Mouse (Mus musculus): ENCODE results near the gene Ifnar1. TPM values are rescaled to one million over a fixed set of nuclear protein-coding genes. Genes with fewer than 3 reads are reported as not detected.

The Ifnar1 gene
- polyA plus RNA-seq, 1 experiment from 2014 or later = 51.9 TPM

GRCm38 (mm10) chr16:91464594-91465504 is 20.2 kb upstream of the Ifnar1 start:
- H3K27ac ChIP-seq (ENCODE audit: low read depth) = peak overlapping the region; percentile 54
- no peaks in the 10 kb centered on the region; the same call in 1 of the 2 replicates for H3K9me3 ChIP-seq (ENCODE audit: control insufficient read depth, low read length)
- H3K9ac ChIP-seq (ENCODE audit: low read length) = peak overlapping the region; percentile 46
- peak overlapping the region; percentile 49 for H3K4me3 ChIP-seq (ENCODE audit: low read depth, low read length)
- no peaks in the 10 kb centered on the region for H3K36me3 ChIP-seq (ENCODE audit: control insufficient read depth, insufficient read depth, low read length)
- H3K4me1 ChIP-seq (replicated peaks; ENCODE audit: control insufficient read depth, insufficient read depth, low read length) = peaks cover 7% of the 10 kb centered on the region
- ATAC-seq (replicated peaks; ENCODE audit: low FRiP score, low TSS enrichment, low read depth) = peak; percentile 98
- WGBS = 2% methylated on average over 44 of the region's 44 CpGs
- no peaks in the 10 kb centered on the region for H3K27me3 ChIP-seq (replicated peaks; ENCODE audit: control insufficient read depth, insufficient read depth, low read length)
- peak overlapping the region; percentile 53 for H3K4me2 ChIP-seq (ENCODE audit: low read length)
- DNase-seq (ENCODE audit: low spot score) = peak; percentile 99

DNA sequence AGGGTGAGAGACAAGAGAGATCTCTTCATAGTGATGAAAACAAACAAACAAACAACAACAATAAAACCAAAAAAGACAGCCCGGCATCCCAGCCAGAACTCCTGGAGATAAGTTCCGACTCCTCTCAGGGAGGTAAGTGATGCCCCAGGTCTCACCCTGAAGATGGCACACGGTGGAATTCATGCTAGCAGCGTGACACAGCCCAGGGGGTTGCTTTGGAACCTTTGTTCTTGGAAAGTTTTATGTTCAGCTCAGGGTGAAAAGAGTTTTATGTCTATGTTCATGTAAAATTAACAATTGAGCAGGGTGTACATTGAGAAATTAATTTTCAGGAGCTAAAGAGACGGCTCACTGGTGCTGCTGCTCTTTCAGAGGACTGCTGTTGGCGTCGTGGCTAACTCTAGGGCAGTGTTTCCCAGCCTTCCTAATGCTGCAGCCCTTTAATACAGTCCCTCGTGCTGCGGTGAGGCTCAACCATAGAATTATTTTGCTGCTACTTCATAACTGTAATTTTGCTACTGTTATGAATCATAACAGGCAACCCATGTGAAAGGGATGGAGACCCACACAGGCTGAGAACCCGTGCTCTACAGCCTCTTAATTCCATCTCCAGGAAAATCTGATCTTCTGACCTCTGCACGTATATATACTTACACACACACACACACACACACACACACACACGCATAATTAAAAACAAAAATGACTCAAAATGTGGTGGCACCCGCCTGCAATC is 19.4 kb upstream of the Ifnar1 start:
- DNase-seq (ENCODE audit: low spot score) = no peak
- no peaks in the 10 kb centered on the region for H3K27me3 ChIP-seq (replicated peaks; ENCODE audit: control insufficient read depth, insufficient read depth, low read length)
- no peak overlapping the region for H3K27ac ChIP-seq (ENCODE audit: low read depth)
- ATAC-seq (replicated peaks; ENCODE audit: low FRiP score, low TSS enrichment, low read depth) = no peak
- H3K36me3 ChIP-seq (ENCODE audit: control insufficient read depth, insufficient read depth, low read length) = no peaks in the 10 kb centered on the region
- no peaks in the 10 kb centered on the region; the same call in 1 of the 2 replicates for H3K9me3 ChIP-seq (ENCODE audit: control insufficient read depth, low read length)
- 50% methylated on average over 13 of the region's 13 CpGs for WGBS
- H3K4me1 ChIP-seq (replicated peaks; ENCODE audit: control insufficient read depth, insufficient read depth, low read length) = peaks cover 7% of the 10 kb centered on the region
- peak overlapping the region; percentile 46 for H3K9ac ChIP-seq (ENCODE audit: low read length)
- peak overlapping the region; percentile 53 for H3K4me2 ChIP-seq (ENCODE audit: low read length)
- H3K4me3 ChIP-seq (ENCODE audit: low read depth, low read length) = peak overlapping the region; percentile 49

- Histone ChIP-seq H3K9ac (ENCODE audit: low read length) (no peak overlapping the region), H3K4me2 (ENCODE audit: low read length) (no peak overlapping the region), H3K4me1 (replicated peaks; ENCODE audit: control insufficient read depth, insufficient read depth, low read length) (peaks cover 7% of the 10 kb centered on the region), H3K36me3 (ENCODE audit: control insufficient read depth, insufficient read depth, low read length) (no peaks in the 10 kb centered on the region), H3K27ac (ENCODE audit: low read depth) (no peak overlapping the region), H3K4me3 (ENCODE audit: low read depth, low read length) (no peak overlapping the region), H3K27me3 (replicated peaks; ENCODE audit: control insufficient read depth, insufficient read depth, low read length) (no peaks in the 10 kb centered on the region), H3K9me3 (ENCODE audit: control insufficient read depth, low read length) (no peaks in the 10 kb centered on the region; the same call in 1 of the 2 replicates)
- DNase-seq (ENCODE audit: low spot score) = no peak
- WGBS = 55% methylated on average over 6 of the region's 6 CpGs
- ATAC-seq (replicated peaks; ENCODE audit: low FRiP score, low TSS enrichment, low read depth) = no peak
These were observed 18.5 kb upstream of the Ifnar1 start for GRCm38 (mm10) chr16:91466566-91466965.

DNA sequence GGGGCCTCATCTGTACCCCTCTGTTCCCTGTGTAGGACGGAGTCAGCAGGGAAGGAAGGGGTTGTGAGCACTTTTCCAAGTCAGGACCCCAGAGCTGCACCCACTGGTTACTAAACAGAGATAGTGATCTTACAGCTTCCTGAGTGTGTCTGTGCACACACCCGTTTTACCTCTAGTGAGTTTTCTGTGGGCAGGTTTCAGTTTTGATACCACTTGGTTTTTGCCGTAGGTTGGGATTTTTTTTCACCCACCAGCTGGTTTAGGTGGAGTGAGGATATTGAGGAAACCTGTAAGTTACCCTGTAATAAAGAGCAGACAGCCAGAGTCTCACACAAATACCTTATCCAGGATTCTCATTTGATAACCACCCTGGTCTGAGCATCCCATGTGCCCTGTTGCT is 14.6 kb upstream of the Ifnar1 start:
- no peak overlapping the region for H3K4me3 ChIP-seq (ENCODE audit: low read depth, low read length)
- ATAC-seq (replicated peaks; ENCODE audit: low FRiP score, low TSS enrichment, low read depth) (no peak), DNase-seq (ENCODE audit: low spot score) (no peak)
- H3K36me3 ChIP-seq (ENCODE audit: control insufficient read depth, insufficient read depth, low read length) = no peaks in the 10 kb centered on the region
- H3K9me3 ChIP-seq (ENCODE audit: control insufficient read depth, low read length) = no peaks in the 10 kb centered on the region; the same call in 1 of the 2 replicates
- 74% methylated on average over 3 of the region's 3 CpGs for WGBS
- H3K27ac ChIP-seq (ENCODE audit: low read depth) = no peak overlapping the region
- H3K9ac ChIP-seq (ENCODE audit: low read length) = no peak overlapping the region
- H3K27me3 ChIP-seq (replicated peaks; ENCODE audit: control insufficient read depth, insufficient read depth, low read length) = no peaks in the 10 kb centered on the region
- peaks cover 6% of the 10 kb centered on the region for H3K4me1 ChIP-seq (replicated peaks; ENCODE audit: control insufficient read depth, insufficient read depth, low read length)
- H3K4me2 ChIP-seq (ENCODE audit: low read length) = no peak overlapping the region

- H3K4me3 ChIP-seq (ENCODE audit: low read depth, low read length) = no peak overlapping the region
- H3K9ac ChIP-seq (ENCODE audit: low read length) = no peak overlapping the region
- no peak for ATAC-seq (replicated peaks; ENCODE audit: low FRiP score, low TSS enrichment, low read depth)
- WGBS = 76% methylated on average over 6 of the region's 6 CpGs
- H3K4me2 ChIP-seq (ENCODE audit: low read length) = no peak overlapping the region
- DNase-seq (ENCODE audit: low spot score) = no peak
- H3K27ac ChIP-seq (ENCODE audit: low read depth) = no peak overlapping the region
- H3K9me3 ChIP-seq (ENCODE audit: control insufficient read depth, low read length) = no peaks in the 10 kb centered on the region; the same call in 1 of the 2 replicates
- H3K27me3 ChIP-seq (replicated peaks; ENCODE audit: control insufficient read depth, insufficient read depth, low read length) = no peaks in the 10 kb centered on the region
- peaks cover under 1% of the 10 kb centered on the region; the same call in 1 of the 2 replicates for H3K4me1 ChIP-seq (replicated peaks; ENCODE audit: control insufficient read depth, insufficient read depth, low read length)
- H3K36me3 ChIP-seq (ENCODE audit: control insufficient read depth, insufficient read depth, low read length) = no peaks in the 10 kb centered on the region
These were observed 13.6 kb upstream of the Ifnar1 start for GRCm38 (mm10) chr16:91471481-91471880.

DNA sequence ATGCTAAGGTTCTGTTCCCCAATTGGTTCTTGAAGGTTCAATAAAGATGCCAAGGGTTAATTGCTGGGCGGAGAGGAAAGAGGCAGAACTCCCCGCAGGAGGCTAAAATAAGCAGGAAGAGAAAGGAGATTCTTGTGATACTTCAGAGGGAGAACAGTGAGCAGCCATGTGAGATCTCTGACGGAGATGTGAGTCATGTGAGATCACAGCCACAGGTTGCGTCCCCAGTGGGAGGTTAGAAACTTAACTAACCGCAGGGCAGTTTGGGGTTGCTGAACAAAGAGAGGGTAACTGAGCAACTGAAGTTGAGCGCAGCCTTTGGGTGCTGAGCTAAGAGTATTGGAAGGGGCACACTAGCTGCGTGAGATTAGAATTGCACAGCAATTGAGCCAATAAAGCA is 9.3 kb upstream of the Ifnar1 start:
- Histone ChIP-seq H3K36me3 (ENCODE audit: control insufficient read depth, insufficient read depth, low read length) (no peaks in the 10 kb centered on the region), H3K4me2 (ENCODE audit: low read length) (no peak overlapping the region), H3K27ac (ENCODE audit: low read depth) (no peak overlapping the region), H3K4me1 (replicated peaks; ENCODE audit: control insufficient read depth, insufficient read depth, low read length) (no peaks in the 10 kb centered on the region), H3K4me3 (ENCODE audit: low read depth, low read length) (no peak overlapping the region), H3K9ac (ENCODE audit: low read length) (no peak overlapping the region), H3K27me3 (replicated peaks; ENCODE audit: control insufficient read depth, insufficient read depth, low read length) (no peaks in the 10 kb centered on the region), H3K9me3 (ENCODE audit: control insufficient read depth, low read length) (no peaks in the 10 kb centered on the region)
- WGBS = 44% methylated on average over 7 of the region's 7 CpGs
- DNase-seq (ENCODE audit: low spot score) = no peak
- ATAC-seq (replicated peaks; ENCODE audit: low FRiP score, low TSS enrichment, low read depth) = no peak

DNA sequence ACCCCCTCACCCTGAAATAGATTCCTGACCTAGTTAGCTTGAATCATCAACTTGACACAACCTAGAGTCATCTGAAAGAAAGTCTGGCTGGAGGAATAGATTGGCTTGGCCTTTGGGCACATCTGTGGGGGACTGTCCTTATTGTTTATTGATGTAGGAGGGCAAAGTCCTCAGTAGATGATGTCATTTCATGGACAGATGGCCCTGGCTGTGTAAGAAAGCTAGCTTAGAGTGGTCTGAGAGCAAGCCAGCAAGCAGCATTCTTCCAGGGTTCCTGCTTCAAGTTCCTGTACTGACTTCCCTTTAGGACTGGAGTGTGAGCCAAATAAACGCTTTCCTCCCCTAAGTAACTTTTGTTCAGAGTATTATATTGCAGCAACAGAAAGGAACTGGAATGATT is 7.0 kb upstream of the Ifnar1 start:
- no peak for DNase-seq (ENCODE audit: low spot score)
- ATAC-seq (replicated peaks; ENCODE audit: low FRiP score, low TSS enrichment, low read depth) = peak; percentile 43; the same call in 1 of the 2 replicates
- Histone ChIP-seq H3K27me3 (replicated peaks; ENCODE audit: control insufficient read depth, insufficient read depth, low read length) (no peaks in the 10 kb centered on the region), H3K4me1 (replicated peaks; ENCODE audit: control insufficient read depth, insufficient read depth, low read length) (no peaks in the 10 kb centered on the region), H3K4me2 (ENCODE audit: low read length) (no peak overlapping the region), H3K9ac (ENCODE audit: low read length) (no peak overlapping the region), H3K4me3 (ENCODE audit: low read depth, low read length) (no peak overlapping the region), H3K27ac (ENCODE audit: low read depth) (no peak overlapping the region), H3K36me3 (ENCODE audit: control insufficient read depth, insufficient read depth, low read length) (no peaks in the 10 kb centered on the region), H3K9me3 (ENCODE audit: control insufficient read depth, low read length) (no peaks in the 10 kb centered on the region)
- 70% methylated on average over 1 of the region's 1 CpGs for WGBS

- Histone ChIP-seq H3K36me3 (ENCODE audit: control insufficient read depth, insufficient read depth, low read length) (no peaks in the 10 kb centered on the region), H3K27ac (ENCODE audit: low read depth) (no peak overlapping the region), H3K9me3 (ENCODE audit: control insufficient read depth, low read length) (no peaks in the 10 kb centered on the region), H3K4me1 (replicated peaks; ENCODE audit: control insufficient read depth, insufficient read depth, low read length) (no peaks in the 10 kb centered on the region), H3K27me3 (replicated peaks; ENCODE audit: control insufficient read depth, insufficient read depth, low read length) (no peaks in the 10 kb centered on the region), H3K4me3 (ENCODE audit: low read depth, low read length) (no peak overlapping the region), H3K4me2 (ENCODE audit: low read length) (no peak overlapping the region), H3K9ac (ENCODE audit: low read length) (no peak overlapping the region)
- ATAC-seq (replicated peaks; ENCODE audit: low FRiP score, low TSS enrichment, low read depth) = no peak
- no peak for DNase-seq (ENCODE audit: low spot score)
These were observed 4.5 kb upstream of the Ifnar1 start for GRCm38 (mm10) chr16:91480517-91480916.
